Mouse (Mus musculus) hindbrain, embryonic 12.5 days (tissue): Measurements from ENCODE around the gene Gse1. TPM values are rescaled to one million over a fixed set of nuclear protein-coding genes. Genes with fewer than 3 reads are reported as not detected.

Source experiments
- ATAC-seq: fragments of 200-750 bp; cut with Nextera tagmentation; 2 replicates; pipeline ENCODE4 v1.8.0; 2017; ENCODE audit warnings: moderate TSS enrichment; ENCODE audit not compliant: low FRiP score
- H3K27ac ChIP-seq: fragments of 300-500 bp; sonication (generic); 2 replicates; pipeline ENCODE4 v1.5.1; 2016; ENCODE audit warnings: mild to moderate bottlenecking
- H3K27me3 ChIP-seq: fragments of 300-500 bp; sonication (generic); 2 replicates; pipeline ENCODE4 v1.6.1; 2016; ENCODE audit warnings: mild to moderate bottlenecking
- H3K36me3 ChIP-seq: fragments of 300-500 bp; sonication (generic); 2 replicates; pipeline ENCODE4 v1.6.1; 2016; ENCODE audit warnings: mild to moderate bottlenecking
- H3K4me1 ChIP-seq: fragments of 300-500 bp; sonication (generic); 2 replicates; pipeline ENCODE4 v1.6.1; 2016
- H3K4me2 ChIP-seq: fragments of 300-500 bp; sonication (generic); replicated peaks from 2 replicates; pipeline ENCODE4 v1.6.1; 2016; ENCODE audit warnings: mild to moderate bottlenecking
- H3K4me3 ChIP-seq: fragments of 300-500 bp; sonication (generic); 2 replicates; pipeline ENCODE4 v1.5.1; 2016; ENCODE audit warnings: mild to moderate bottlenecking
- H3K9ac ChIP-seq: fragments of 300-500 bp; sonication (generic); 2 replicates; pipeline ENCODE4 v1.6.1; 2016; ENCODE audit warnings: mild to moderate bottlenecking, moderate library complexity
- H3K9me3 ChIP-seq: fragments of 300-500 bp; sonication (generic); replicated peaks from 2 replicates; pipeline ENCODE4 v1.6.1; 2016; ENCODE audit warnings: mild to moderate bottlenecking
- WGBS: fragments of 180-500 bp; shearing (Covaris S2); methylation state at CpG from one replicate; pipeline ENCODE4 v1.1.7; 2016; 5-methylcytosine and 5-hydroxymethylcytosine counted together
- polyA plus RNA-seq: library from polyadenylated mRNA; unstranded; fragments of >200 nt; fragmentation: Nextera tagmentation; extraction: Ambion mirVana; gene quantifications from 2 replicates; pipeline ENCODE4 v1.2.1, GENCODE M21; 2016

The Gse1 gene
- polyA plus RNA-seq, 1 experiment from 2014 or later: 24.0 TPM

DNA sequence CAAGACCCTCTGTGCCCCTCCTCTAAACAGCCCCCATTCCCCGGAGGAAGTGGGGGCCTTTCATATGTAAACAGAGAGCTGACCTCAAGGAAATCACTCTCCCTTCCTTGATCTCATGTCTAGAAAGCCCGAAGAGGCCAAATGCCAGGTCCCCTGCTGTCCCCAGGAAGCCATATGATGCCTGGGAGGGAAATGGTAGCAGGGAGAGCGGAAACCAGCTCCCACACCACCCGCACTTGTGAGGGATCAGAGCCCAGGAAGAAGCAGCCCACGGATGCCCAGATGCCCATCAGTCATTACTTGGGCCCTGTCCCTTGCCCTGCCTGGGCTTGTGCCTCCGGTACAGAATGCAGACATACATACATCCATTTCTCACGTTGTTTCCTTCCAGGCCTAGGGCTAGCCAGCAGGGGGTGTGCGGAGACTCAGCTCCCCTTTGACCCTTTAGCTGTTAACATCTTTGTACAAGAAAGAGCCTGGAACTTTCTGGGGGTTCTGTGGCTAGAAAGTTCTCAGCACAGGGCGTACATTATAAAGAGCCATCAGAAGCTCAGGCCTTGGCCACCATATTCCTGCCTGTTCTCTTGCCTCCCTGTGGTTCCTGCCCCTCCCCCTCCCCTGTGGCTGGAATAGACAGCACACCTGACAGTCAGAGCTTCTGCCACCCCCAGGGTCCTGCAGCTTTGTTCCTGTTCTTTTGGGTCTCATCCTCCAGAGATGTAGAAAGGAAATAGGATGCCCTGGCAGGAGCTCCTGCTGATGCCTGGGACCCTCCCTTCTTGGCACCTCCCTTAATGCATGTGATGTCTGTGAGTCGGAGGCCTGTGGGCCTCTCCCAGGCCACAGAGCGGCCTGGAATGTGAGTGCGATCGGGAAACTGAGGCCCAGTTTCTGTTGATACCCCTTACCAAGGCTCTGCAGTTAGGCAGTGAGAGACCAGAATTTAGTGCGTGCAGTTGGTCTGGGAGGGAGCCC lies 180.3 kb downstream of the Gse1 start:
- Histone ChIP-seq H3K9ac (no peak overlapping the region), H3K4me1 (peaks cover 85% of the 10 kb centered on the region), H3K36me3 (no peaks in the 10 kb centered on the region), H3K4me2 (no peak overlapping the region), H3K4me3 (no peak overlapping the region), H3K27ac (peak overlapping the region; percentile 72), H3K9me3 (no peaks in the 10 kb centered on the region), H3K27me3 (peaks cover 4% of the 10 kb centered on the region; the same call in 1 of the 2 replicates)
- 26% methylated on average over 14 of the region's 14 CpGs for WGBS
- ATAC-seq: peak; percentile 1; the same call in 1 of the 2 replicates

DNA sequence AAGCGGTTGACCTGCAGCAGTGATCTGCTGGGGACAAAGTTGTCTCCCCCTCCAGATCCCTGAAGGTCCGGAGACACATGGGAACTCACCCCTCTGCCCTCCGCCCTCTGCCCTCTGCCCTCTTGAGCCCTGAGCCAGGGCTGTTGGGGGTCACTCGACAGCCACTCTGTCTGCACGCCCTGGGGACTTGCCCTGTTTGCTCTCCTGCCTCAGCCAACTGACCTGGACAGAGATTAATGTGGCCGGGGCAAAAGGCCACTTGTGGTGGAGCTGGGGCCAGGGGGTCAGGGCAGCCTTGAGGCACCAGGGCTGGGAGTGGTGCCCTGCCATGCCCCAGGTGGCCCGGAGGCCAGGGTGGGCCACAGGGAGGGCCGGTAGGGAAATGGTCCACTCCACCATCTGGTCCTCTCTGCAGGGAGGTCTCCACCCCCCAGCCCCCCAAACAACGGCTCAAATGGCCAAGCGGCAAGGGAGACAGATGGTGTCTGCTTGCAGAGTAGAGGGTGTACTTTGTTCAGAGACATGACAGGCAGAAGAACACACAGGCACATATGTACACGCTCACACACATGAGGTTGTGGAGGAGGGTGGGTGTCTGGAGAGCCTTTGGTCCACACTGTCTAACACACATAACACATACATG lies 181.2 kb downstream of the Gse1 start:
- Histone ChIP-seq H3K4me3 (no peak overlapping the region), H3K9ac (no peak overlapping the region), H3K36me3 (no peaks in the 10 kb centered on the region), H3K9me3 (no peaks in the 10 kb centered on the region), H3K4me2 (no peak overlapping the region), H3K4me1 (peaks cover 85% of the 10 kb centered on the region), H3K27me3 (peaks cover 11% of the 10 kb centered on the region; the same call in 1 of the 2 replicates), H3K27ac (peak overlapping the region; percentile 49)
- no peak for ATAC-seq
- WGBS: 19% methylated on average over 11 of the region's 11 CpGs

DNA sequence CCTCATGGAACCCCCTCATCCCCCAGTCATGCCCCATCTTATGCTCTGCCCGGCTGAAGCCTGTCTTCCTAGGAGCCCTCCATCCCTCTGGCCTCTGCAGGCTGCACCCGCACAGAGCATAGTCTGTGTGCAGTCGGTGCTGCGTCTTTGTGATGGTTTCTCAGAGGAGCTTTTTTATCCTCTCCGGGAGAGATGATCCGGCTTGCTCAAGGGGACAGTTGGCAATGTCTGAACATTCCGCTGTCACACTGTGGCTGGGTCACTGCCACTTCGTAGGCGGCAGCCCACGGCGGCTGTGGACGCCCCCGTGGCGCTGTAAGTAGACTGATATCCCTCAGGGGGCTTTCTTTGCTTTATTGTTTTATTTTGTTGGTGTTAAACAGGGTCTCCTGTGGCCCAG lies 182.8 kb downstream of the Gse1 start:
- WGBS: 35% methylated on average over 14 of the region's 14 CpGs
- Histone ChIP-seq H3K9ac (peak overlapping the region; percentile 28; the same call in 1 of the 2 replicates), H3K4me1 (peaks cover 96% of the 10 kb centered on the region), H3K36me3 (no peaks in the 10 kb centered on the region), H3K4me3 (no peak overlapping the region), H3K27me3 (peaks cover 9% of the 10 kb centered on the region; the same call in 1 of the 2 replicates), H3K27ac (peak overlapping the region; percentile 62), H3K4me2 (no peak overlapping the region), H3K9me3 (no peaks in the 10 kb centered on the region)
- no peak for ATAC-seq

DNA sequence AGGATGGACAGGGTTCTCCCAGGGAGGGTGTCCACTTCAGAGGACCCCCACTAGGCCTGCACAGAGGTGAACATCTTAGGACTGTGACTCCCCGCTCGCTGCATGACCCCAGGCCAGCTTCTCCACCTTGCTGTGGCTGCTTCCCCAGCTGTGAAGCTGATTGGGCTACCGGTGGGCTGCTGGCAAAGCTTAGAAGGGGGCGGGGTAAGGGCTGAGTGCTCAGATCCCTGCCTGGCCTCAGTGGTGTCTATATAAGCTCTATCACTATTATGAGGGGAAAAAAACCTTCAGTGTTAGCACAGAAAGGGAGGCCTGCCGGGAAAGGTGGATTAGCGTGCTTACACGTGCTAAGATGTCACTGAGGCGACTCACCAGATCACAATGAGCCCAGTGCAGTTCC lies 183.6 kb downstream of the Gse1 start:
- Histone ChIP-seq H3K27me3 (peaks cover 9% of the 10 kb centered on the region; the same call in 1 of the 2 replicates), H3K27ac (peak overlapping the region; percentile 62), H3K9me3 (no peaks in the 10 kb centered on the region), H3K9ac (peak overlapping the region; percentile 28), H3K4me2 (no peak overlapping the region), H3K4me1 (peaks cover 98% of the 10 kb centered on the region), H3K36me3 (no peaks in the 10 kb centered on the region), H3K4me3 (no peak overlapping the region)
- WGBS: 37% methylated on average over 8 of the region's 8 CpGs
- ATAC-seq: no peak

DNA sequence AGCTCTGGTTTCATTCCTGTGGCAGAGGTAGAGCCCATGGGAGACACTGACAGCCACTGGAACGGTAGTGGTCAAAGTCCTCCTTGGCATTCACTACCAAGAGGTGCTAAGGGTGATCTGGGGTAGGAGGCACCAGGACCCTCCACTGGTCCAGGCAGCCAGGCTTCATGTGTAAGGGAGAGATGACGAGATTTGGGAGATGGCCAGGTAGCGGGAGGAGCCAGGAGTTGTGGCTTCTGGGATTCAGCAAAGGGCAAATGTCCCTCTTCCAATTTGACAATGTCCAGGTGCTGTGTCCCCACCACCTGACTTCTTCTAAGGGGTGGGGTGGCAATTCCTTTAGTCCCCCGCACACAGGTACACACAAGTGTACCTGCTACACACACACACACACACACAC lies 184.1 kb downstream of the Gse1 start:
- Histone ChIP-seq H3K36me3 (no peaks in the 10 kb centered on the region), H3K4me2 (no peak overlapping the region), H3K9me3 (no peaks in the 10 kb centered on the region), H3K4me1 (peaks cover 99% of the 10 kb centered on the region), H3K9ac (peak overlapping the region; percentile 23), H3K27ac (peak overlapping the region; percentile 62), H3K4me3 (no peak overlapping the region), H3K27me3 (peaks cover 7% of the 10 kb centered on the region; the same call in 1 of the 2 replicates)
- WGBS: 87% methylated on average over 4 of the region's 4 CpGs
- ATAC-seq: no peak

DNA sequence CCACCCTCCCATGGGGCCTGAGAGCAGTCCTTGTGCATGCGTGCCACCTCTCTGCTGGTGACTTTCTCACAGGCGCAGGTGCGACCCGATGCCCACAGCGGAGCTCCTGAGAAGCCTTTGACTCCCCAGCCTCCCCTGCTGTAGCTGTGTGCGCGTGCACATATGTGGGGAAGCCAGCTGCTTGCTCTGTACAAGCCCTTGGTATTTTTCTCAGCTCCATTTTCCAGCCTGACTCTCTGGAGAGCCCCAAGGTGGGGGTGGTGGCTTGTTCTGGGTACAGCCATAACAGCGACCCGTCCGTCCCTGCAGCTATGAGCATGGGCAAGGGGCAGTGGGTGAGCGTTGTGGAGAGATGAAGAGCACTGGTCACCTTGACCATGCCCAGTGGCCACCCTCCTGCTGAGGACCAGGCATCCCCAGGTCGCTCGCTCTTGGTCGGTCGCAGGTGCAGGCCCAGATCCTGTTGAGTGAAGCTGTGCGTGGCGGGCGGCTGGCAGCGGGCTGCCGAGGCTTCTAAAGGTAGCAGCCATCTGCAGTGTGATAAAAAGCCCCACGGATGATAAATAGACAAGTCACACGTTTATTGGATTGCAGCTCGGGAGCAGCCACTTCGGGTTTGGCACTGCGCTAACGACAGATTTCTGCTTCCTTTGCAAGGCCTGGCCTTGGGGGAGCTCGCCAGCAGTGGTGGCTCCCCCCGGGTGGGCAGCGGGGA lies 184.8 kb downstream of the Gse1 start:
- Histone ChIP-seq H3K36me3 (no peaks in the 10 kb centered on the region), H3K4me2 (0 out of 2 replicates have a peak overlapping the region, but pooled peaks have one; percentile 1), H3K9ac (peak overlapping the region; percentile 23; the same call in 1 of the 2 replicates), H3K27ac (peak overlapping the region; percentile 62), H3K9me3 (no peaks in the 10 kb centered on the region), H3K27me3 (peaks cover 7% of the 10 kb centered on the region; the same call in 1 of the 2 replicates), H3K4me3 (no peak overlapping the region), H3K4me1 (peaks cover 99% of the 10 kb centered on the region)
- whole genome bisulfite sequencing: 56% methylated on average over 29 of the region's 29 CpGs
- ATAC-seq: no peak

DNA sequence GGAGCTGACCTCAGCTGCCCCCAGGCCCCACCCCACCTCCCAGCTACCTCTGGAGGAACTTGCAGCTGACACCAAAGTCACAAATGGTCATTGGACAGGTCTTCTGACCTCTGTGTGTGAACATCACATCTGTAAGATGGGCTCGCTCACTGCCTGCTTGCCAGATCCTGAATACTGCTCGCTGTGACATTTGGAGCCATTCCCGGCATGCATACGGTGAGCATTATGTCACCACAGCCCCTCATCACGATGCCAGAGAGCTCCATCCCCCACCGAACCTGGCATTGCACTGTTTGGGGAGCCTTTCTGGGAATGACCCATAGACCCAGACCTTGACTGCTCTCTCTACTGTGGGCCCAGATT lies 185.4 kb downstream of the Gse1 start:
- Histone ChIP-seq H3K36me3 (no peaks in the 10 kb centered on the region), H3K9me3 (no peaks in the 10 kb centered on the region), H3K4me1 (peaks cover 98% of the 10 kb centered on the region), H3K9ac (no peak overlapping the region), H3K4me2 (no peak overlapping the region), H3K27ac (peak overlapping the region; percentile 62; the same call in 1 of the 2 replicates), H3K4me3 (no peak overlapping the region), H3K27me3 (peaks cover 7% of the 10 kb centered on the region; the same call in 1 of the 2 replicates)
- WGBS: 66% methylated on average over 6 of the region's 6 CpGs
- no peak for ATAC-seq

DNA sequence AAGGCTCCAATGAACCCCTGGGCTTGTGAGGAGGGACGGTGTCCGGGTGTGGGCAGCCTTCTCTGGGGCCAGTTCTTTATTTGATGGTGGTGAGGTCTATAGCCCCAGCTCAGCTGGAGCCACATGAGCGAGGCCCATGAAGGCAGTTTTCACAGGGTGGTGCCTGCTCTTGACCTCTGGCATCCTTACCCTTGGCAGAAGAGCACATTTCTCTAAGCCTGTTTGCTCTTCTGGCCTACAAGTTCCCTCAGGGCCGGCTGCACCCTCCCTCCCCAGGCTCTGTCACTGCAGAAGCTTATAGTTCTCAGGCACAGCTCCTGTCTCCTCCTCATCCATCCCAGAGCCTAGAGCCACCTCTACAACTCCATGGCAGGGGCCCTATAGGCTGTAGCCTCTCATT lies 186.0 kb downstream of the Gse1 start:
- Histone ChIP-seq H3K9me3 (no peaks in the 10 kb centered on the region), H3K9ac (no peak overlapping the region), H3K4me1 (peaks cover 98% of the 10 kb centered on the region), H3K27me3 (peaks cover 7% of the 10 kb centered on the region; the same call in 1 of the 2 replicates), H3K4me2 (no peak overlapping the region), H3K4me3 (no peak overlapping the region), H3K36me3 (no peaks in the 10 kb centered on the region), H3K27ac (0 out of 2 replicates have a peak overlapping the region, but pooled peaks have one; percentile 96)
- no peak for ATAC-seq
- WGBS: 80% methylated on average over 4 of the region's 4 CpGs

DNA sequence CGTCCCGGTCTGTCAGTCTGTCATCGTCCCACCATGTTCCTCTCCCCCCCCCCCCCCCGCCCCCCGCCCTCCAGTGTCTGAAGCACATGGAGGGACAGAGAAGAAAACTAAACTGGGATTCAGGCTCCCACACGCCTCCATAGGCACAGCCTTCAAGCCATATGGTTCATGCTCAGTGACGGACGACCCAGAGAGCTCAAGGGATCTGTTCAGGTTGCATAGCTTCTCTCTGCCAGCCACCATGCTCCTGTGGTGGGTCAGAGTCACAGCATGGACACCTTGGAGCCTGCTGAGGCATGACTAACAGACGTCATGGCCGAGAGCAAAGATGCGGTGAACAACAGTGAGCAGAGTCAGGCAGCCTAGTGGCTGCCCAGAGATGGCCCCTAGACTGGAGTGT lies 187.2 kb downstream of the Gse1 start:
- H3K4me2 ChIP-seq: no peak overlapping the region
- no peak for ATAC-seq
- H3K9me3 ChIP-seq: no peaks in the 10 kb centered on the region
- 40% methylated on average over 11 of the region's 11 CpGs for WGBS
- no peak overlapping the region for H3K9ac ChIP-seq
- no peak overlapping the region for H3K4me3 ChIP-seq
- peaks cover 10% of the 10 kb centered on the region; the same call in 1 of the 2 replicates for H3K27me3 ChIP-seq
- peak overlapping the region; percentile 96 for H3K27ac ChIP-seq
- peaks cover 98% of the 10 kb centered on the region for H3K4me1 ChIP-seq
- no peaks in the 10 kb centered on the region for H3K36me3 ChIP-seq

DNA sequence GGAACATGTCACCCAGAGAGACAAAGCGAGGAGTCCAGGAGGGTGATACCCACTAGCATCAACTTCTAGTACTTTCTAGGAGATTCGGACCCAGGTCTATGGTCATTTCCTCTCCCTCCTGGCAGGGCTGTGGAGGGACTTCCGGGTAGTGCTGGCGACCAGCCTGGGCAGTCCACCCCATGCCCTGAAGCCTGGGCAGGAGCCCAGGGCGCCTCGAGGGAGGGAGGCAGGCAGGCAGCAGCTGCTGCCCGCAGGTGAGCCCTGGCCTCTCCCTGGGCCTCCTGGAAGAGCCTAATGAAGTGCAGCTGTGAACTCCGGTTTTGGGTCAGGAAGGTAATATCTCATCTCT lies 187.9 kb downstream of the Gse1 start:
- 41% methylated on average over 8 of the region's 8 CpGs for WGBS
- H3K4me3 ChIP-seq: 0 out of 2 replicates have a peak overlapping the region, but pooled peaks have one; percentile 1
- peaks cover 10% of the 10 kb centered on the region; the same call in 1 of the 2 replicates for H3K27me3 ChIP-seq
- H3K4me1 ChIP-seq: peaks cover 98% of the 10 kb centered on the region
- peak overlapping the region; percentile 96 for H3K27ac ChIP-seq
- no peaks in the 10 kb centered on the region for H3K9me3 ChIP-seq
- peak overlapping the region; percentile 36 for H3K4me2 ChIP-seq
- no peaks in the 10 kb centered on the region for H3K36me3 ChIP-seq
- peak; percentile 17; the same call in 1 of the 2 replicates for ATAC-seq
- peak overlapping the region; percentile 20; the same call in 1 of the 2 replicates for H3K9ac ChIP-seq

DNA sequence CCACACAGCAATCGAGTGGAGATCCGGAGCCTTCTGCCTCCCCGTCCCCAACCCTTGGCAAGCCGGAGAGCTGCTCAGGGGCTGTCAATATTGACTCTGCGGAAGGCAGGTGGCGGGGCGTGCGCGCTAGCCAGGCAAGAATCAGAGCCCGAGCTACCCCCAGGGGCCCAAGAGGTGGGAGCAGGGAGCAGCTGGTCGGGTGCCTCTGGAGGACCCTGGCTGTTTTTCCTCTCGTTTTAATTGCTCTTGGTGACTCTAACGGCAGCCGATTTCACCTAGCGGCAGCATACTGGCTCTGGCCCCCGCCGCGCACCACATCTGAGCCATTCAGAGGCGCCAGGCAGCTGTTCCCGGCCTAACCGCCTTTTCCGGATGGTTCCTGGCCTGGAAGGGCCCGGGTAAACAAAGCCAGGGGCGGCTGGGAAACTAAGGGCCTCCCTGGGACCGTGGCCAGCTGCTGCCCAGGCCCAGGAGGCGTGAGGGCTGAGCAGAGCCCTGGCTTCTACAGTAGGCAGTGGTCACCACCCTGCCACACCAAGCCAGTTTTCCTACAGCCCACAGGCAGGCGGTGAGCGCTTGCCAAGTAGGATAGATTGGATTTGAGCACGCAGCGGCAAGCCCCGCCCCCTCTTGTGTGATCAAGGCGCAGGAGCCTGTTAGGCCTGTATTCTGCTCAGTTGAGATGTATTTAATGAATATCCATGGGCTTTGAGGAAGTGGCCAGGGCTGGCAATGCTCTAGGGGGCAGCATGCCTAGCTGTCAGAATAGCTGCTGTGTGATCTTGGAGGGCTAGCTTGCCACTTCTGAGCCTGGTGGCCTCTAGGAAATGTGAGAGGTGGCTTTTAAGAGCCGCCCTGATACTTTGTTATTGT lies 188.5 kb downstream of the Gse1 start:
- peaks cover 98% of the 10 kb centered on the region for H3K4me1 ChIP-seq
- peak; percentile 83 for ATAC-seq
- H3K4me3 ChIP-seq: 0 out of 2 replicates have a peak overlapping the region, but pooled peaks have one; percentile 1
- no peaks in the 10 kb centered on the region for H3K36me3 ChIP-seq
- peaks cover 10% of the 10 kb centered on the region; the same call in 1 of the 2 replicates for H3K27me3 ChIP-seq
- H3K4me2 ChIP-seq: peak overlapping the region; percentile 36
- peak overlapping the region; percentile 20; the same call in 1 of the 2 replicates for H3K9ac ChIP-seq
- peak overlapping the region; percentile 96 for H3K27ac ChIP-seq
- no peaks in the 10 kb centered on the region for H3K9me3 ChIP-seq
- WGBS: 2% methylated on average over 33 of the region's 33 CpGs
